Mouse (Mus musculus): ENCODE measurements around the gene Amer2. TPM values are rescaled to one million over a fixed set of nuclear protein-coding genes. Genes with fewer than 3 reads are reported as not detected.
"Not testable (repeated sequence)": the region's sequence is repeated elsewhere in the genome, so short reads cannot be mapped to it uniquely, and the experiment has no call there.

Amer2 gene
- polyA plus RNA-seq (2015; fragmentation: Nextera tagmentation; extraction: Ambion mirVana) = 0.01 TPM in 1 of 2 replicates, not detected in the other

DNA sequence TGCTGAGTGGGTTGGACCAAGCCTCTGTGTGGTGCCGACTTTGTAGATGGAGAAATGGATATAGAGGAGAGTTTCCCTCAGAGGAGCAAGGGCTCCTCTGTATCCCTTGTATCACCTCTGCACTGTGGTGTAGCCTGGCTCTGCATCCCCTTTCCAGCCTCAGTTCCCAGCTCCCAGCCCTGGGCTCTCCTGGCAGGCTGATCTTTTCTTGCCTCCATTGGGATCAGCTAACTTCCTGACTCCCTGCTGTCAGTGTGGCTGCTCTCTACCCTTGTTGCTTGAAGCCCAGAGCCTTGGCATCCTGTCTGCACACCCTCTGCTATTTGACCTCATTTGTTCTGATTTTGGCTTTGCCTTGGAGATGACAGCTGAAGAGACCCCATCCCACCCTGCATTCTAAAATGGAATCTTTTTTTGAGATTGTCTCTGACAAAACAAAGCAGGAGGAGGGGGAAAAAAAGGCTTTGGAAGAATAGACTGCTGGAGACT lies at the start of gene Amer2:
Gene Amer2, plus strand, starts transcription at position 439 of the 489 bp plus-strand sequence.
- no peak for DNase-seq (ENCODE audit: low spot score)

DNA sequence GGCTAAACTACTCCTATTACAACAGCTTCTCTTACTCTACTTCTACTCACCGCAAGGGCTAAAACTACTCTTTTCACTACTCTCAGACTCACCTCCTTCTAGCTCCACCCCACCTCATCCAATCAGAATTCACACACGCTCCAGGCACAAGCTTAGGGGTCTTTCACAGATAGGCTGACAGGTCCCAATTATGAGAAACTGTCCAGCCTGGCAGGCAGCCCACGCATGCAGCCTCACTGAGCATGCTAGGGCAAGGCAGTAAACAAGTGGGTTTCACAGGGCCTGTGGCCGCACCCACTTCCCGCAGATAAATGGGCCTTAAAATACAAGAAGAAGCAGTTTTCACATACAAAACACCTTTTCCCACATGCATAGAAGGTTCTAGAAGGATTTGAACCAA lies 33.1 kb upstream of the Amer2 start:
- DNase-seq (ENCODE audit: low spot score) = not testable (repeated sequence)

DNA sequence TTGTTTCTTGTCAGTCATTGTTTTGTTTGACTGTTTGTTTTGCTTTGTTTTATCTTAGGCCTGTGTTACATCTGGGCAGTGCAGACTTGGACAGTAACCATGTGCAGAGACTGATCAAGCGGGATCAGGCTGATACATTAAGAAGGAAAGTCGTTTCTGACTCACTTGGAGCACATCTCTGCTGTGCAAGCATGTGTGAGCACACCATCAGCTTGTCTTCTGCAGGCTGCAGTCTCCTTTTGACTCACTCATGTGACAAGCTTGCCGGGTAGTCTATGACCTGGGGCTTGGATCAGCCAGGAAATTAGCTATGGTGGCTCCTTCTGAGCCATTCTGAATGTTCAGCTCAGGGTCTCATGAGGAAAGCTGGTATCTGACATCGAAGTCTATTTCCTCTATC lies 32.5 kb upstream of the Amer2 start:
- no peak for DNase-seq (ENCODE audit: low spot score)

DNA sequence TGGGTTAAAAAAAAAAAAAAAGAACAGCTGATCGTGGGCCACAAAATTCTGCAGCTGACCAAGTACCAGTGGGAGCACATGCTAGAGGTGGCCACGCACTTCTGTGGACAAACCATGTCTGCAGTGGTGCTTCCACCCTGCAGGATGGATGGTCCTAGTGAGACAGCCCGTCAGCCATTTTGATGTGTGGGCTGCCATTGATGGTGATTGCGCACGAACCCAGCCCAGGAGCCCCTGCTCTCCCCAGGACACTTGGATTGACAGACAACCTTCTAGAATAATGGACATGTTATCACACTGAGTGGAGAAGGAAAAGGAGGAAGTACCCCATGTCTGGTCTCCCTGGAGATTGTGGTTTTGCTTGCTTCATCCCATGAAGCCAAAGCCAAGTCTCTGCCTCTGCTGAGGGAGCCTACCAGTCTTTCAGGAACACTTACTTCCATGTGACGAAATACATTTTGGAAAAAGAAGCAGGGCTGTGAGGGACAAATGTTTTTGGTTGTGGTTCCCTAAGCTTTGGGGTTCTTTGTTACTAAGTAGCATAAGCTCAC lies 27.7 kb upstream of the Amer2 start:
- no peak for DNase-seq (ENCODE audit: low spot score)

DNA sequence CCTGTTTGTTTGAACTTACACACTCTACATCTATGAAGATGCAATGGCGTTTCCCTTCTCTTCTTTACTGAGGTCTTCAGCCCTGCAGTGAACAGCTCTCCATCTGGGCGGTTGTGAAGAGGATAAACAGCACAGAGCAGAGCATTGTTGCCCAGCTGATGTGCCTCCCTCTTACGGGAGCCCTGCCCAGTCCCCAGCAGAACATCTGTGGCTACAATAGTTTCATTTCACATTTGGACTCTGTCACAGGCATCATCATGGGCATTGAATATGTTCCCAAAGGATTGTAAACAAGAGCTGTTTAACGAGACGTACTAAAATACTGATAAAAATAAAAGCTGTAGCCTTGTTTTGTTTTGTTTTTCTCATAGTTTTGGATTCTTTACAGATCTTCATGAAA lies 14.7 kb upstream of the Amer2 start:
- no peak for DNase-seq (ENCODE audit: low spot score)

DNA sequence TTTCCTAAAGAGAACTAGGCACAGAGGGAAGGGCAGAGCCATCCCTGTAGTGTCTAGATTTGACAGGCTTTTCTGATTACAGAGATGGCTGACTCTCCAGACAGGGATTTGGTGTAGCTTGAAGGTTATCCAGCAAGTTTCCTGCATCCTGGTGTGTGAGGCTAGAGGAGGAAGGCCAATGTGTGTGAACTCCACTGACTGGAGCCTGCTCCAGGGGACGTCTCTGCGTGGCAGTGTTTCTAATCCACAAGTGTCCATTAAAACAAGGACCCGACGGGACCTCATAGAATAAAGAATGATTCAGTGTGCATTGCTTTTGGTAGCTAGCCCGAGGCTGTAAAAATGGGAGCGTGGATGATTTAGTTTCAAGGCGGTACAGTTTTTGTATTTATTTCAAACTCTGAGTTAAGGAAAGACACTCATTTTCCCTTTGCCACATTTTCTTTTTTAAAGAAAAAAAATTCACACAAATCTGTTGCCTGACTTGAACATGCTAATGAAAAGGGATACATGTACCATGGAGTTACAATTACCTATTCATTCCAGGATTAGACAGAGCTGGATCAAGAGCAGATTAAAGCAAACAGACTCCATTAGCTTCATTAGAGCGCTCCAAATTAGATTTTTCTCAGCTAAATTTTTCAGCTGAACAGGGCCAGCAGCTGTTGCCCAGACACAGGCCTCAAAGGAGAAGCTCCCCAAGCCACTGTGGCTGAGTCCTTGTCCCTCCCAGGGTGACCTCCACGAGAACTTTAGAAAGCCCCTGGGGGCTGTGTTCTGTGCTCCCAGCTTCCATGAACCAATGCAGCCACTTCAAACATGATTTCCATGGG lies 11.5 kb upstream of the Amer2 start:
- DNase-seq (ENCODE audit: low spot score) = no peak

DNA sequence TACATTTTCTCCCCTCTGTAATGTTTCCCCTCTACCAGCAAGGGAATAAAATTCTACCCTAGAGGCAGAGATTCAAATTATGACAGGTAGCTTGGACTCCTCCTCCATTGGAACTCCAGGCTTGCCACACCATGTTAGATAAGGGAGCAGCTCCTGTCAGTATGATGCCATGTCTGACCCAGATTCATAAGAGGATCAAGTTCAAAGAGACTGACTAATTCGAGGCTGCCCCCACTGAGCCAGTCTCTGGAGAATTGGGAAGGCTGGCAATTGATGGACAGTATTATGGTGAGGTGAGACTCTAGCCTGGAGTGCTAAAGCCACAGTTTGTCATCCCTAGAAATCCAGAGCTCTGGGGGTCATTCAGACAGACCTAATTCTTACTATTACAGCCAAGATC lies 6.3 kb upstream of the Amer2 start:
- no peak for DNase-seq (ENCODE audit: low spot score)

DNA sequence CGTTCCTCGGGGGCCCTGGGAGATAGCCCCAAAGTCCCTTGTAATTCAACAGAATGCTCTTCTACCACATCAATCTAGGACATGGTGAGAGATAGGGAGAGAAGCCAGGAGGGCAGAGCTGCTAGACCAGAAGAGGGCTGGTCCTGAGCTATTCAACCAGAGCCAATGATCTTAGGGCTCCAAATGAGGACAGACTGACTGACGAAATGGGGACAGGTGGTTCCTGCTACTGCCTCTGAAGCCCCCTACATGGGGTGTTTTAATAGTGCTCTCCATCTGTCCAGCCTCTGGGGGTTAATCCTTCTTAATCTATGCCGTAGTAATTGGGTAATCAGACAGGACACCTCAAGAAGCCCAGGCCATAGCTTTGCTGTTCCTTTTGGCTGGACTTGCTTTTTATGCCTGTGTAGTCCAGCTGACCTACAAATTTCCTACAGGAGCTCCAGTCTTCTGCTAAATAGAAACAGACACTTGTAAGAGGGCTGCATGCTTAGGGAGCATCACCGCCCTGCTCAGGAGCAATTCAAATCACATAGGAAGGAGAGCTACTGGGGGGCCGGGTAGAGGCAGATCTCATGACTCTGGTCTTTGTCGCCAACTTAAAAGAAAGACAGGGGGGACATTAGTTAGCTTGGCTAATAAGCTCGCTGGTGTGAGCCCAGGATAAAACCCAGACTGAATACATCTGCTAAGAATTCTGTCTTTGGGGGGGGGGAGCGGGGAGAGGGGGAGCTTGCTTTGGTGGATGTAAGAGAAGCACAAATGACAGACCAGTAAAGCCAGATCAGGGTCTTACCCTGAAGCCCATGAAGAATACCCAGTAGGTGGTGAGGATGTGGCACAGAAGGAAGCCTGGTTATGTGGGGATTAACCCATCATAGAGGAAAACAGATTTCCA lies 4.0 kb upstream of the Amer2 start:
- no peak for DNase-seq (ENCODE audit: low spot score)

DNA sequence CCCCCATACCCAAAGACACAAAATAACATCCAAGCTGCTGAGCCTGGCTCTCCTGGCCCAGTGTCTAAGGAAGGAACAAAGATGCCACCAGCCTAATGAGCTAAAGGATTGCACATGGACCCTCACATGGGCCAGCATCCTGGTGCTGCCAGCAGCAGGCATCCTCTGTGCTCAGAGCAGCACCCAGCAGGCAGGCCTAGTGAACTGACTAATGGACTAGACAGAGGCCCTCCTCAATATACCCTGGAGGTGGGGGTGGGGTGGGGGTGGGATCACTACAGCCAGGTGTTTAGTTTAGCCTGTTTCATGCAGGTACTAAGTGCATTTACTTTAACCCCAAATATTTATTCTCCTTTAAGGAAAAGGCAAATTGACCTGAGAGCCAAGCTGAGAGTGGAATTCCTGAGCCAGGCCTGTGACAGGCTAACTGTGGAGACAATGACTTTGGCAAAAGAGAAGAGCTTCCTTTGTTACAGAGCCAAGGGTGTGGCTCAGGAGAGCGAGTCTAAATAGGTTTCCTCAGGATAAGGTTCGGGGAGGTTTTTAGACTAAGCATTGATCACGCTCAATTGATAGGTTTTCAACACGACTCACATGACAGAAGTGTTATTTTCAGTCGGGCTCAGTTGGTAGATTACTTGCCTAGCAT lies 3.3 kb upstream of the Amer2 start:
- DNase-seq (ENCODE audit: low spot score) = no peak

DNA sequence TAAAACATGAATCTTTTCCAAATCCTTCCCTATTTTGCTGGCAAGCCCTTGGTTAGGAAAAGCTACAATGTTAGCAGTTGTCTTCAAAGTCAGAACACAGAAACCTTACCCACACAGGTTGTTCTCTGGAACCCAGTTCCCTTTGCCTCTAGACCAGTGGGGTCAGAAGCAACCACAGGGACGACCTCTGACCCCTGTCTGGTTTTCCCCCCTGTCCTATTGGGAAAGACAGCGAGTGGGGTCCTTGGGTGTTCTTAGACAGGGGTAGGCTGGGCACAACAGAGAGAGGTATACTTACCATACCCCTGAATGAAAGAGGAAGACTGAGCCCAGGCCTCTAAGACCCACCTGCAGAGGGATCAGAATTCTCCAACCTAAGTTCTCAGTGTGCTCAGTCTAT lies 4.0 kb downstream of the Amer2 start:
- no peak for DNase-seq (ENCODE audit: low spot score)

DNA sequence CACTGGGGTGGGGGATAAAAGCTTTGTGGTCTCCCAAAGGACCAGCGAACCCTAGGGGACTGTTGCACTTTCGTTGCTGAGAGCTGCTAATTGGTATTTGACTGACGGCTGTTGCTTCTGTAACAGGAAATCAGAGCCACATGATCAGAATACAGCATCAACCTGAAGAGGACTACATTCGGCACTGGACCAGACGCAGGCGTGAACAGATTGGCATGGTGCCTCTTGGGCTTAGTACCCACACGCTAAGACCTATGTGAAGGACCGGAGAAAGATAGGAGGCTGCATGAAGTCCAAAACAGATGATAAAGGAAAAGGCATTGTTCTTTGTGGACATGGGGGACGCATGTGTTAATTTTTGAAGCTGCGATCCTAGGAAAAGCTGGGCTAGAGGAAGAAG lies 4.5 kb downstream of the Amer2 start:
- DNase-seq (ENCODE audit: low spot score) = no peak

DNA sequence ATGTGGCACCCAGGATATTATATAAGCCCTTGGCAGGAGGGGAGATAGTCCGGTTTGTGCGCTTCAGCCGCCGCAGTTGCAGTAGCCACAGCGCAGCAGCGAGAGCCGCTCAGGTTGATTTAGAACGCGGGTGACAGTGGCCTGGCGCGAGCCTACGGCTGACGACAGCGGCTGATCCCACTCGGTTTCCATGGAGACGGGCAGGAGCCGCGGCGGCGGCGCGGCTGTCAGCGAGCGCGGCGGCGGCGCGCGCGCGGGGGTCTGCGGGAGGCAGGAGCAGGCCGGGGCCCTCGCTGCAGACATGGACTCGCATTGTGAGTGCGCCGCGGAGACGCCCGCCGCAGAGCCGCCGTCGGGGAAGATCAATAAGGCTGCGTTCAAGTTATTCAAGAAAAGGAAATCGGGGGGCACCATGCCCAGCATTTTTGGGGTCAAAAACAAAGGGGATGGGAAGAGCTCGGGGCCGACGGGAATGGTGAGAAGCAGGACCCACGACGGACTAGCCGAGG lies 5.1 kb downstream of the Amer2 start:
- peak; percentile 8 for DNase-seq (ENCODE audit: low spot score)

DNA sequence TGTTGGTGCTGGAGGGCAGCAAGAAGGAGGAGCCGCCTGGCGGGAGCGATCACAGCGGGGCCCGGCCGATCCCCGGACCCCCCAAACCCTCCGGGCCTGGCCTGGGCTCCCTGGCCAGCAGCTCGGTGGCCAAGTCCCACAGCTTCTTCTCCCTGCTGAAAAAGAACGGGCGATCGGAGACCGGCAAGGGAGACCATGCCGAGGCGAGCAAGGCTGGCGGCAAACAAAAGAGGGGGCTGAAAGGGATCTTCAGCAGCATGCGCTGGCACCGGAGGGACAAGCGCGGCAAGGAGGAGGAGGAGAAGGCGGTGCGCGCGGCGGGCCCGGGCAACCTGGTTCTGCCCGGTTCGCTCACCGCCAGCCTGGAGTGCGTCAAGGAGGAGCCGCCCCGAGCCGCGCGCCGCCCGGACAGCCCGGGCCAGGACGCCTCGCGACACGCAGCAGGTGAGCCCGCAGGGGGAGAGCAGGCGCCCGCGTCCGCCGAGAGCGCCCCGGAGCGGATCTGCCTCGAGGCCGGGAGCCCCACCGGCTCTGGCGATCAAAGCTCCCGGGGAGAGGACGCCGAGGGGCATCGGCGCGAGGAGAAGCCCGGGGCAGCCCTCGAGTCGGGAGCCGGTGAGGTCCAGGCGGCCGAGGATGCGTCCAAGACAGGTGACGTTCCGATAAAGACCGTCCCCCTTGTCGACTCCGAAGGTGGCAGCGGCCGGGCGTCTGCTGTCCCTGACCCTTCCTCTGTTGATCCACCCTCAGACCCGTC lies 5.7 kb downstream of the Amer2 start:
- no peak for DNase-seq (ENCODE audit: low spot score)

DNA sequence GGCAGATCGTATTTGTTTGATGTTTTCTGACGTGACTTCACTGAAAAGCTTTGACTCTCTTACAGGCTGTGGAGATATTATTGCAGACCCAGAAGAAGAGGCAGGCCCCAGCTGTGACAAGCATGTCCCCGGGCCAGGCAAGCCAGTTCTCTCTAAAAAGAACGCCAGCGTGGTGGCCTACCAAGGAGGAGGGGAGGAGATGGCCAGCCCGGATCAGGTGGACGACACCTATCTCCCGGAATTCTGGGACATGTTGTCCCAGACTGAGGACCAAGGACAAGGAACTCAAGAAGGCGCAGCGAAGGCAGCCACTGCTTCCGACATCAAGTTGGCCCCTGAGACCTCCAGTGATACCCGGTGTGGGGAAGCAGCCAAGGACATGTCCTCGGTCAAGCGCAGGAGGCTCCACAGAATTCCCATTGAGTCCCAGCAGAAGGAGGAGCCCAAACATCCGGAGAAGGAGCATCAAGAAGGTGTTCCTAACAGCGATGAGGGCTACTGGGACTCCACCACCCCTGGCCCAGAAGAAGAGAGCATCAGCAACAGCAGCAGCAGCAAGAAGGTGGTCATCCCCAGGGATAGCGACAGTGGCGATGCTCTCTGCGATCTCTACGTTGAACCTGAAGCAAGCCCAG lies 6.4 kb downstream of the Amer2 start:
- DNase-seq (ENCODE audit: low spot score) = no peak

DNA sequence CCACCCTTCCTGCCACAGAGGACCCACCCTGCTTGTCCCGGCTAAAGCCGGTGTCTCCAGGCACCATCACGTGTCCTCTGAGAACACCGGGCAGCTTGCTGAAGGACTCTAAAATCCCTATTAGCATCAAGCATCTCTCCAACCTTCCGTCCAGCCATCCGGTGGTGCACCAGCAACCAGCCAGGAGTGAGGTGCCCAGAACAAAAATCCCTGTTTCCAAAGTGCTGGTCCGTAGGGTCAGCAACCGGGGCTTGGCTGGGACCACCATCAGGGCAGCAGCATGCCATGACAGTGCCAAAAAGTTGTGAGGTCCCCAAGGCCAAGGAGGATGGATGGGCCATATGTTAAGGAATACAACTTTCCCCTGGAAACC lies 6.9 kb downstream of the Amer2 start:
- DNase-seq (ENCODE audit: low spot score) = no peak

DNA sequence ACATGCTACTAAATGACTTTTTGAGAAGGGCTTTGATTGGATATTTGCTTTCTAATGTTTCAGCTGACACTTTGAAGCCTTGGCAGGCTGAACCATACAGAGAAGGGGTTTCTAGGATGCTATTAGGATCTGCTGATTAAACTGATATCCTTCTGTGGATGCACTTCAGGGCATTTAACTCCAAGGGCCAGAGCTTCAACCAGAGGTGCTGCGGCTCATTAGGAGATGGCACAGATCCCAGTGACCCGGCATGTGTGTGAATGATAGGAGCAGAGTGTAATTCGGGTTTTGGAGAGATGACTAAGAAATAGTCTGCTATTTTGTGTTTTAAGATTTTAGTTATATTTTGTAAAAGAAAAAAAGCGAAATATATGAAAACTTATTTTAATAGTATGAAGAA lies 8.6 kb downstream of the Amer2 start:
- DNase-seq (ENCODE audit: low spot score) = no peak

DNA sequence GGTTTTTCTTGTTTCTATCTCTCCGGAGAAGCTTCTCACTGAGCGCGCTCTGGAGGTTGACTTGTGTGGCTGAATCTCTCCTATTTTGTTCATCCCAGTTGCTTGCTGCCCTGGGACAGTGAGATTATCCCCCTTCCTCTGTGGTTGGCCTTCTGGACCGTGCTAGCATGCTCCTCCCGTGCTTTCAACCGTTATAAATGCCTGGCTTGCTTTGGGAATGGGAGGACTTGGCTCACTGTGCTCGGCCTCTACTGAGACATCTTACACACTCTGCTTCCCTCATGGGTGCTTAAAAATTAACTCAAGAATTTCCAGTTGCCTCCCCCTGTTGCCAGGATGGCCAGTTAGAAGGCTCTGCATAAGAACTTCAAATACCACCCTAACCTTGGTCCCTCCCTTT lies 10.8 kb downstream of the Amer2 start:
- DNase-seq (ENCODE audit: low spot score) = no peak

DNA sequence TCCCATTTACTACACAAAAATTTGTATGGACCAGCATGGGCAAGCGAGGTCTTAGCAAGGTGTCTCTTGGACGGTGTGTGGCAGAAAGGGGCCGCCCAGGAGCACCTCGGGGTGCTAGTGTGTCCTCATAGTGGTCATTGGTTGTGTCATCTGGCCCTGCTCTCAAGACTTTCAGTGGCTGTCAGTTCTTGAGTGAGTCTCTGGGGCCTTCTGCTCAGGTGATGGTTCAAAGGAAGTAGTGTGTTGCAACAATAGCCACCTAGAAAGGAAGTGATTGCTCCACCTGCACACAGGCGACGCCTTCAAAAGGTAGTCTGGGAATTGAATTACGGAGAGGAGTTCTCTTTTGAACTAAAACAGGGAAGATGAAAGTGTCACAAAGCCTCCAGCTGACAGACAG lies 11.2 kb downstream of the Amer2 start:
- no peak for DNase-seq (ENCODE audit: low spot score)

DNA sequence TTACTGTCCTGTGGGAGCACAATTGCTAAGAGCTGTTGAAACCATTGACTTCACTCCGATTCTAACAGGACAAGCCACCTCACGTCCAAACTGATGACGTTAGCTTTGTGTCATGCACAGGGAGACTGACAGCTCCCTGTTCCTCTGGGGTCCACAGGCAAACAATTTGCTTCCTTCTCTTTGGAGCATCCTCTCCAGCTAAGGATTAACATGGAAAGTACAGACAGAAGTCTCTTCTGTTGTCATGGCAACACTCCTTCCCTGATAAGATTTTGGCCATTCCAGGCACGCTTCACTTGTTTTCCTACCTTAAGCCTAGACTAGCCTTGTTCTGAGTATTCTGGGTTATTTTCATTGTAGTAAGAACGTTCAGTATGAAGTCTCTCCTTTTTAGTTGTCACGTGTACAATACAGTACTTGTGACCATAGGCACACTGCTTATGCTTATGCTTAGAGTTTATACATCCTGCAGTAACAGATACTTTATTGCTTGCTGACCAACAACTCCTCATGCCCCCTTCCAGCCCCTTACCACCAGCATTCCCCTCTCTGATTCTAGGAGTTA lies 12.1 kb downstream of the Amer2 start:
- no peak for DNase-seq (ENCODE audit: low spot score)

Measured in thymus, postnatal 0 days (tissue).